Comparison of ENCODE assay signal across 11 mouse cellular contexts in genomic region chr2:27334816-27335215, GRCm38 (mm10).
DNase-seq lines count a peak whose midpoint lies in the region; ATAC-seq lines count a peak whose summit lies in the region.
"Had no signal": no experiment of that assay in that cellular context is flagged by ENCODE, and none has a peak within 500 bp of the region (broad histone marks: within the 10 kb centered on the region; RNA-seq: fewer than 3 reads in every experiment).

No protein-coding gene starts in this region.

- no peaks in the 10 kb centered on the region for H3K27me3 ChIP-seq in hindbrain, embryonic 13.5 days
- H3K27me3 ChIP-seq in hindbrain, embryonic 10.5 days (ENCODE audit: insufficient read depth, poor library complexity, severe bottlenecking) = no peaks in the 10 kb centered on the region
- no peaks in the 10 kb centered on the region for H3K27me3 ChIP-seq in midbrain, embryonic 16.5 days (ENCODE audit: control insufficient read depth, insufficient read depth, low read depth, low read length)
- H3K27me3 ChIP-seq in midbrain, embryonic 10.5 days (ENCODE audit: low read depth, poor library complexity, severe bottlenecking) = no peaks in the 10 kb centered on the region

- ATAC-seq in hindbrain, embryonic 13.5 days (ENCODE audit: low FRiP score) = peak; percentile 43; the same call in 1 of the 2 replicates
- peak; percentile 30; the same call in 1 of the 2 replicates for ATAC-seq in midbrain, embryonic 16.5 days
- ATAC-seq: activated CD4-positive, CD25-positive, alpha-beta regulatory T cell, adult 4 months; inflammation-experienced regulatory T-cells, adult 6 months had no signal

- no peak overlapping the region for H3K27ac ChIP-seq in hindbrain, embryonic 13.5 days
- no peak overlapping the region for H3K27ac ChIP-seq in hindbrain, embryonic 10.5 days
- no peak overlapping the region for H3K27ac ChIP-seq in midbrain, embryonic 16.5 days (ENCODE audit: low read length)
- H3K27ac ChIP-seq in midbrain, embryonic 10.5 days (replicated peaks) = no peak overlapping the region
- H3K27ac ChIP-seq: macrophage had no signal

- no peak overlapping the region for H3K4me2 ChIP-seq in hindbrain, embryonic 13.5 days
- H3K4me2 ChIP-seq in midbrain, embryonic 16.5 days (ENCODE audit: low read length) = no peak overlapping the region

- no peak overlapping the region for H3K9ac ChIP-seq in hindbrain, embryonic 13.5 days
- no peak overlapping the region for H3K9ac ChIP-seq in midbrain, embryonic 16.5 days (ENCODE audit: low read depth, low read length)

- H3K9me3 ChIP-seq in hindbrain, embryonic 13.5 days = no peaks in the 10 kb centered on the region
- H3K9me3 ChIP-seq in hindbrain, embryonic 10.5 days = no peaks in the 10 kb centered on the region
- no peaks in the 10 kb centered on the region for H3K9me3 ChIP-seq in midbrain, embryonic 16.5 days (replicated peaks; ENCODE audit: control insufficient read depth, low read length, poor library complexity, severe bottlenecking)
- H3K9me3 ChIP-seq in midbrain, embryonic 10.5 days (replicated peaks) = no peaks in the 10 kb centered on the region

- no peak overlapping the region for H3K4me3 ChIP-seq in hindbrain, embryonic 13.5 days
- no peak overlapping the region for H3K4me3 ChIP-seq in hindbrain, embryonic 10.5 days
- H3K4me3 ChIP-seq in midbrain, embryonic 16.5 days (ENCODE audit: low read depth, low read length) = no peak overlapping the region
- no peak overlapping the region for H3K4me3 ChIP-seq in midbrain, embryonic 10.5 days

- no peaks in the 10 kb centered on the region for H3K36me3 ChIP-seq in hindbrain, embryonic 13.5 days
- H3K36me3 ChIP-seq in hindbrain, embryonic 10.5 days = peaks cover 21% of the 10 kb centered on the region
- no peaks in the 10 kb centered on the region for H3K36me3 ChIP-seq in midbrain, embryonic 16.5 days (ENCODE audit: control insufficient read depth, insufficient read depth, low read length)
- peaks cover 28% of the 10 kb centered on the region for H3K36me3 ChIP-seq in midbrain, embryonic 10.5 days

- DNase-seq in hindbrain, embryonic 10.5 days (ENCODE audit: low spot score) = no peak
- DNase-seq in midbrain, embryonic 10.5 days (ENCODE audit: low spot score) = no peak
- DNase-seq in layer of hippocampus, adult 18-20 months (ENCODE audit: low spot score in 2 of 2) = peak; percentile 12 to 37
- DNase-seq in right cerebral cortex, postnatal 14 days = peak; percentile 43
- DNase-seq in spleen, postnatal 36 days (ENCODE audit: low spot score in 2 of 2) = no peak
- DNase-seq: thymus, postnatal 25 days had no signal

- 55% methylated on average over 4 of the region's 4 CpGs for WGBS in hindbrain, embryonic 13.5 days
- 87% methylated on average over 4 of the region's 4 CpGs for WGBS in hindbrain, embryonic 10.5 days
- 80% methylated on average over 4 of the region's 4 CpGs for WGBS in midbrain, embryonic 16.5 days
- 89% methylated on average over 4 of the region's 4 CpGs for WGBS in midbrain, embryonic 10.5 days

- H3K4me1 ChIP-seq in hindbrain, embryonic 13.5 days (replicated peaks) = peaks cover 67% of the 10 kb centered on the region
- peaks cover 65% of the 10 kb centered on the region for H3K4me1 ChIP-seq in hindbrain, embryonic 10.5 days (replicated peaks)
- peaks cover 26% of the 10 kb centered on the region for H3K4me1 ChIP-seq in midbrain, embryonic 16.5 days (ENCODE audit: control insufficient read depth, insufficient read depth, low read length)
- peaks cover 60% of the 10 kb centered on the region for H3K4me1 ChIP-seq in midbrain, embryonic 10.5 days

Comparison
In these comparisons a context has a peak if more than half of its experiments do, and no peak if none do; other contexts are left out.
1. DNase-seq: peak in layer of hippocampus, adult 18-20 months (2 of 2) and right cerebral cortex, postnatal 14 days (single experiment); none in hindbrain, embryonic 10.5 days (single experiment), midbrain, embryonic 10.5 days (single experiment) and spleen, postnatal 36 days (0 of 2).